Mouse (Mus musculus): ENCODE data around the gene H3f3b.

- TF ChIP-seq CTCF (IDR thresholded peaks at IDR 0.05; ENCODE audit: control insufficient read depth, insufficient read depth, low read length) = no peak
- TF ChIP-seq POLR2A (IDR thresholded peaks at IDR 0.05; ENCODE audit: borderline replicate concordance, control insufficient read depth, low read depth, low read length) = no peak
Measured at GRCm38 (mm10) chr11:116060596-116060995, 32.8 kb upstream of the H3f3b start.

Measured in bone marrow, adult 2 months (tissue).